Mouse (Mus musculus) intestine, postnatal 0 days (tissue): ENCODE results near the gene Srl. TPM values are rescaled to one million over a fixed set of nuclear protein-coding genes. Genes with fewer than 3 reads are reported as not detected.
A peak's percentile ranks its signal among the peaks of the same experiment; 100 is the strongest.

Experiments used
- ATAC-seq: fragments of 200-750 bp; cut with Nextera tagmentation; 2 replicates; pipeline ENCODE4 v1.8.0; 2017; ENCODE audit warnings: mild to moderate bottlenecking, moderate TSS enrichment, moderate library complexity
- H3K27ac ChIP-seq: fragments of 300-500 bp; sonication (generic); 2 replicates; pipeline ENCODE4 v1.5.1; 2014; ENCODE audit warnings: mild to moderate bottlenecking, low read depth, low read length, moderate library complexity
- H3K27me3 ChIP-seq: fragments of 300-500 bp; sonication (generic); replicated peaks from 2 replicates; pipeline ENCODE4 v1.6.1; 2014; ENCODE audit warnings: low read length, mixed read lengths; ENCODE audit not compliant: control insufficient read depth, insufficient read depth
- H3K36me3 ChIP-seq: fragments of 300-500 bp; sonication (generic); 2 replicates; pipeline ENCODE4 v1.6.1; 2014; ENCODE audit warnings: mild to moderate bottlenecking, moderate library complexity; ENCODE audit not compliant: control insufficient read depth, insufficient read depth
- H3K4me1 ChIP-seq: fragments of 300-500 bp; sonication (generic); replicated peaks from 2 replicates; pipeline ENCODE4 v1.6.1; 2014; ENCODE audit warnings: antibody characterized with exemption, low read length, mixed read lengths; ENCODE audit not compliant: control insufficient read depth, insufficient read depth
- H3K4me2 ChIP-seq: fragments of 300-500 bp; sonication (generic); replicated peaks from 2 replicates; pipeline ENCODE4 v1.6.1; 2014; ENCODE audit warnings: low read depth, mild to moderate bottlenecking, moderate library complexity
- H3K4me3 ChIP-seq: fragments of 300-500 bp; sonication (generic); 2 replicates; pipeline ENCODE4 v1.5.1; 2014; ENCODE audit warnings: low read depth, low read length
- H3K9ac ChIP-seq: fragments of 300-500 bp; sonication (generic); 2 replicates; pipeline ENCODE4 v1.6.1; 2014; ENCODE audit warnings: mild to moderate bottlenecking, low read depth, low read length
- H3K9me3 ChIP-seq: fragments of 300-500 bp; sonication (generic); 2 replicates; pipeline ENCODE4 v1.6.1; 2016; ENCODE audit warnings: mixed run types; ENCODE audit not compliant: control insufficient read depth
- CTCF ChIP-seq: sonication (generic); IDR thresholded peaks from 2 replicates; pipeline ENCODE4 v1.5.1; 2016; ENCODE audit warnings: low read depth, mild to moderate bottlenecking, control low read depth, antibody characterized with exemption, moderate library complexity
- WGBS: fragments of 180-500 bp; shearing (Covaris S2); extraction: QIAGEN DNeasy Blood & Tissue Kit; methylation state at CpG from one replicate; pipeline ENCODE4 v1.1.7; 2014; 5-methylcytosine and 5-hydroxymethylcytosine counted together
- polyA plus RNA-seq: library from polyadenylated mRNA; unstranded; fragments of >200 nt; fragmentation: Nextera tagmentation; extraction: Ambion mirVana; gene quantifications from 2 replicates; pipeline ENCODE4 v1.2.1, GENCODE M21; 2015

The Srl gene
- polyA plus RNA-seq, 1 experiment from 2014 or later = 2.2 TPM

DNA sequence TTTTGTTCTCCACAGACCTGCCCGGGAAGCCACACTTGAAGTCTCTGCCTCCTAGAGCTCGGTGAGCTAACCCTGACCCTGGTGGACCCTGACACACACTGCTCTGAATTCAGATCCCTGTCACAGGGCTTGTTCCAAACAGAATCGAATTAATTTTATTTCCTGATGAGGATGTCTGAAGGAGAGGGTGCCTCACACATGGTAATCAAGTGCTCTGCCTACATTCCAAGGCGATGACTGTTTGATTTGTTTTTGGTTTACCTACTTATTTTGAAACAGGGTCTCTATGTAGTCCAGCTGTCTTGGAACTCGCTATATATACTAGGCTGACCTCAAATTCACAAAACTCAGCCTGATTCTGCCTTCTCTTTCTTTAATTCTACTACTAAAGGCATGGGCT lies 68.4 kb downstream of the Srl start:
- Histone ChIP-seq H3K9ac (no peak overlapping the region), H3K36me3 (no peaks in the 10 kb centered on the region), H3K4me3 (no peak overlapping the region), H3K4me2 (peak overlapping the region; percentile 27; the same call in 1 of the 2 replicates), H3K27me3 (no peaks in the 10 kb centered on the region), H3K9me3 (no peaks in the 10 kb centered on the region), H3K4me1 (peaks cover 16% of the 10 kb centered on the region; the same call in 1 of the 2 replicates), H3K27ac (no peak overlapping the region)
- 55% methylated on average over 5 of the region's 5 CpGs for WGBS
- TF ChIP-seq CTCF = no peak
- no peak for ATAC-seq

DNA sequence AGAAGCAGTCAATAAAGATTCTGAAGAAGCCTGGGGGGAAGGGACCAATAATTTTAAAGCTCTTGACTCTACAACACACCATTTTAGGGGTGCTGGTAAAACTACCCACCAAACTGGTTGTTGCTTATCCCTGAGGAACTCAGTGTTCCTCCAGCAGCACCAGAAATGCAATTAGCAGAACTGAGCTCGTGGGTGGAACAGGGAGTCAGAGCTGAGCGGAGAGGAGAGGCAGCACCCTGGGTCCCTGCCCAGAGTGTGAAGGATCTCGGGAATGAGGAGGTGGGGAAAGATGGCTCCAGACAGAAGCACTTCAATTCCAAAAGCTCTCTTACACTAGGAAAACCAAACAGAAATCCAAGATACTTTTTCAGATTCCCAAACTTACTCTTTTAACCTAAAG lies 68.9 kb downstream of the Srl start:
- TF ChIP-seq CTCF = no peak
- Histone ChIP-seq H3K9me3 (no peaks in the 10 kb centered on the region), H3K27ac (no peak overlapping the region), H3K4me3 (no peak overlapping the region), H3K9ac (no peak overlapping the region), H3K4me1 (peaks cover 16% of the 10 kb centered on the region; the same call in 1 of the 2 replicates), H3K27me3 (no peaks in the 10 kb centered on the region), H3K36me3 (no peaks in the 10 kb centered on the region), H3K4me2 (peak overlapping the region; percentile 27; the same call in 1 of the 2 replicates)
- WGBS = 47% methylated on average over 3 of the region's 3 CpGs
- no peak for ATAC-seq

DNA sequence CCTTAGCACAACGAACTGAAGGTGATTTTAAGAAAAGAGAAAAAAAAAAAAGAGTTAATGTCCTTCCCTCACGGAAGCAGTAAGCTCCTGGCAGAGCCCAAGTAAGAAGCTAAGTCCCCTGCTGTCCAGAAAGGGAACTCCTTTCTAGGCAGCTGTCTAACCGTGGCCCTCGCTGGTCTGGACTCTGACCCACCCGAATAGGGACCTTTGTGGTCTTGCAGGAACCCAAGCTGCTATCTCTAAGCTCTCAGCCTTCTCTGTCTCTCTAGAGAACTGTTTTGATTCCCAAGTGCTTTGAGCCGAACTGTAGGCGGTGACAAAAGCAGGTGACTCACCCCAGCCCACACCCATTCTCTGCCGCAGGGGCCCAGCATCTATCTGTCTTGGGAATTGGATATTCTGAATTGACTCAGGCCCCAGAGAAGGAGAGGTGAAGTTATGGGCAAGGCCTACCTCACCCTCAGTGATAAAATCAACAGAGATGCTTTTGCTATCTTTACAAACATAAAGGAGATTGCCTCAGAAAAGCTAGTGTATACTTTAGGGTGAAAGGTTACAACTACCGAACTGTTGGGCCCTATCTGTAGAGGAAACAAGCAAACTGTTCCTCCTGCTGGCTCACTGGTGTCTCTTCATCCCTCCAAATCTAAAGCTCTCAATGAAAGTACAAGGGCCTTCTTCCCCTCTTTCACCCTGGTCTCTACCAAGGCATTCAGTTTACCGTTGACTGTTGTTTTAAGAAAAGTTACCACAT lies 71.8 kb downstream of the Srl start:
- TF ChIP-seq CTCF = peak; percentile 66
- Histone ChIP-seq H3K27ac (peak overlapping the region; percentile 51; the same call in 1 of the 2 replicates), H3K27me3 (no peaks in the 10 kb centered on the region), H3K9me3 (no peaks in the 10 kb centered on the region), H3K36me3 (no peaks in the 10 kb centered on the region), H3K4me3 (no peak overlapping the region), H3K4me1 (0 out of 2 replicates have a peak, but pooled peaks cover 12% of the 10 kb centered on the region), H3K4me2 (peak overlapping the region; percentile 45), H3K9ac (no peak overlapping the region)
- 36% methylated on average over 10 of the region's 10 CpGs for WGBS
- ATAC-seq = peak; percentile 81

DNA sequence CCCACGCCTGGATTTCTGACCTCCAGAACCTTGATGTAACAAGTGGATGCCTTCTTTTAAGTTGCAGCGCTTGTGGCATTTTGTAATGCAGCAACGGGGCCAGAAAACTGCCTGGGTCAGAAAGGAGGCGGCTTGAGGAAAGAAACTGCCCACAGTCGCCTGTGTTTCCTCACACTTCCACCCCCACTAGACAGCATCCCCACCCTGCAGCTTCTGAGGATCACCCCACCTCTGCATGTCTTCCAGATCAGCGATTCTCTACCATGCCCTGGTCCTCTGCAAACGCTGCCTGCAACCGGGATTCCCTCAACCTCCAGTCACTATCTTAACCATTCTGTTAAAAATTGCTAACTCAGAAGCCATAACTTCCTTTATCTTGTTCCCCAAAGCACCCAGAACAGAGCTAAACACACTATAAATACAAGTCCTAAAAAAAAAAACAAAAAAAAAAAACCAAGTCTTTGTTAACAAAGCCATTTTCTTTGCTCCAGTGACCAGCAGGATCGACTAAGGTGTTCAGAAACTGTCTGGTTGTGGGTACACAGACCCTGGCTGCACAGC lies 77.0 kb downstream of the Srl start:
- H3K27ac ChIP-seq = no peak overlapping the region
- no peak overlapping the region for H3K4me3 ChIP-seq
- H3K9me3 ChIP-seq = no peaks in the 10 kb centered on the region
- ATAC-seq = no peak
- no peak overlapping the region for H3K4me2 ChIP-seq
- H3K36me3 ChIP-seq = no peaks in the 10 kb centered on the region
- WGBS = 65% methylated on average over 9 of the region's 9 CpGs
- no peak for TF ChIP-seq CTCF
- H3K9ac ChIP-seq = no peak overlapping the region
- no peaks in the 10 kb centered on the region for H3K27me3 ChIP-seq
- H3K4me1 ChIP-seq = 0 out of 2 replicates have a peak, but pooled peaks cover 3% of the 10 kb centered on the region

DNA sequence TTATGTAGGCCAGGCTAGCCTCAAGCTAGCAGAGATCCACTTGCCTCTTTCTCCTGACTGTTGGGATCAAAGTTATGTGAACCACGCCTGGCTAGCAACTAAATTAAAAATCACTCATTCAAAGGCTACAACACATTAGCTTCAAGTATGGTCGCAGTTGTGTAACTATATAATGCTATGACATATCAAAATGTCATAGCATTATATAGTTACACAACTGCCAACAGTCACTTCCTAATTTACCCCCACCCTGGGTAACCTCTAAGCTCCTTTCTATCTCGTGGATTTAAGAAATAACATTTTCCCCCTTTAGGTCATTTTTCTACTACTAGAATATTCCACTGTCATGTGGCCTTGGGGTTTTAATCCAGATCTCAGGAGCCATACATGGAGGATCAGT lies 83.7 kb downstream of the Srl start:
- Histone ChIP-seq H3K4me1 (no peaks in the 10 kb centered on the region), H3K36me3 (no peaks in the 10 kb centered on the region), H3K4me2 (no peak overlapping the region), H3K27ac (no peak overlapping the region), H3K9me3 (no peaks in the 10 kb centered on the region), H3K4me3 (no peak overlapping the region), H3K9ac (no peak overlapping the region), H3K27me3 (no peaks in the 10 kb centered on the region)
- TF ChIP-seq CTCF = no peak
- WGBS = 89% methylated on average over 3 of the region's 3 CpGs
- ATAC-seq = no peak

DNA sequence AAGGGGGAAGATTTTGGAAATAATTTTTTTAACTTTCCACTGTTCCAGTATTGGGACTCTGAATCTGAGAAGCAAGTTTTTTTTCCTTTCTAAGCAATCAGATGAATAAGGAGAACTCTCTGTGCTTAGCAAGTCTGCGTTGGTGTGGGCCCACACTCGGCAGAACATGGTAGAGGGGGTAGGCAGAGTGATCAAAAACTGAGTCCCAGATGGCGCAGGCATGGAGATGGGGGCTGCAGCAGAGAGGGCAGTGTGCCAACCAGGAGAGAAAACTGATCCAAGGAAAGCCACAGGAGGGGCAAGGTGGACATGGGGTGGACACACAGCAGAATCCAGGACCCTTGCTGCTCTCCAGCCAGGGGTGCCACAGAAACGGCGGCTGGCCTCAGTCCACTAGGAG lies 85.2 kb downstream of the Srl start:
- no peak overlapping the region for H3K9ac ChIP-seq
- no peak overlapping the region for H3K27ac ChIP-seq
- H3K27me3 ChIP-seq = no peaks in the 10 kb centered on the region
- ATAC-seq = no peak
- no peak overlapping the region for H3K4me3 ChIP-seq
- H3K9me3 ChIP-seq = no peaks in the 10 kb centered on the region
- no peak overlapping the region for H3K4me2 ChIP-seq
- no peaks in the 10 kb centered on the region for H3K4me1 ChIP-seq
- 90% methylated on average over 5 of the region's 5 CpGs for WGBS
- no peaks in the 10 kb centered on the region for H3K36me3 ChIP-seq
- TF ChIP-seq CTCF = no peak
